Mouse (Mus musculus) liver, adult 2 months (tissue): Measurements from ENCODE around the gene Mbd3l1. TPM values are rescaled to one million over a fixed set of nuclear protein-coding genes. Genes with fewer than 3 reads are reported as not detected.
A peak's percentile ranks its signal among the peaks of the same experiment; 100 is the strongest.

Source experiments
- DNase-seq: peaks from one replicate; pipeline ENCODE4 v3.0.0-alpha.2; 2011; ENCODE audit warnings: low read depth, low spot score; ENCODE audit errors: extremely low read depth
- H3K27ac ChIP-seq: fragments of 200-500 bp; replicated peaks from 2 replicates; pipeline ENCODE4 v1.5.1; 2012; ENCODE audit warnings: low read depth, mild to moderate bottlenecking, control low read depth, inconsistent platforms, low read length; ENCODE audit not compliant: insufficient read depth
- H3K27me3 ChIP-seq: fragments of 200-500 bp; 2 replicates; pipeline ENCODE4 v1.6.1; 2012; ENCODE audit warnings: mild to moderate bottlenecking, moderate library complexity, low read length, inconsistent platforms; ENCODE audit not compliant: control insufficient read depth, insufficient read depth
- H3K36me3 ChIP-seq: fragments of 200-500 bp; 2 replicates; pipeline ENCODE4 v1.6.1; 2012; ENCODE audit warnings: low read length, inconsistent platforms; ENCODE audit not compliant: control insufficient read depth, insufficient read depth
- H3K4me1 ChIP-seq: fragments of 200-500 bp; 2 replicates; pipeline ENCODE4 v1.6.1; 2011; ENCODE audit warnings: low read length; ENCODE audit not compliant: control insufficient read depth, insufficient read depth
- H3K4me3 ChIP-seq: fragments of 200-500 bp; 2 replicates; pipeline ENCODE4 v1.5.1; 2011; ENCODE audit warnings: low read depth, mild to moderate bottlenecking, control low read depth, low read length, moderate library complexity; ENCODE audit not compliant: insufficient read depth
- H3K79me2 ChIP-seq: fragments of 200-500 bp; 2 replicates; pipeline ENCODE4 v1.6.1; 2012; ENCODE audit warnings: inconsistent platforms, mild to moderate bottlenecking, low read length, moderate library complexity; ENCODE audit not compliant: control insufficient read depth, insufficient read depth
- H3K9ac ChIP-seq: fragments of 200-500 bp; 2 replicates; pipeline ENCODE4 v1.6.1; 2012; ENCODE audit warnings: low read depth, mild to moderate bottlenecking, control low read depth, inconsistent platforms, low read length
- CTCF ChIP-seq: fragments of 200-500 bp; IDR thresholded peaks from 2 replicates; pipeline ENCODE4 v1.5.1; 2011; ENCODE audit warnings: low read depth, low read length, control low read depth
- POLR2A ChIP-seq: fragments of 200-500 bp; IDR thresholded peaks from 2 replicates; pipeline ENCODE4 v1.6.1; 2011; ENCODE audit warnings: low read length, control low read depth; ENCODE audit not compliant: insufficient read depth; ENCODE audit errors: extremely low read depth
- WGBS: fragments of 180-500 bp; shearing (Covaris S2); methylation state at CpG from one replicate; pipeline ENCODE4 v1.1.7; 2018; 5-methylcytosine and 5-hydroxymethylcytosine counted together
- polyA plus RNA-seq: library from polyadenylated mRNA; depleted of rRNA; stranded (reverse); fragments of >200 nt; gene quantifications from 2 replicates; pipeline ENCODE4 v1.2.3, GENCODE M21; 2012; rRNA removed
- total RNA-seq: library from RNA; depleted of rRNA; stranded (reverse); fragments of >200 nt; gene quantifications from 2 replicates; pipeline ENCODE4 v1.2.3, GENCODE M21; 2014; rRNA removed

The Mbd3l1 gene
- total RNA-seq: not detected in 2 replicates
- not detected in 2 replicates for polyA plus RNA-seq

DNA sequence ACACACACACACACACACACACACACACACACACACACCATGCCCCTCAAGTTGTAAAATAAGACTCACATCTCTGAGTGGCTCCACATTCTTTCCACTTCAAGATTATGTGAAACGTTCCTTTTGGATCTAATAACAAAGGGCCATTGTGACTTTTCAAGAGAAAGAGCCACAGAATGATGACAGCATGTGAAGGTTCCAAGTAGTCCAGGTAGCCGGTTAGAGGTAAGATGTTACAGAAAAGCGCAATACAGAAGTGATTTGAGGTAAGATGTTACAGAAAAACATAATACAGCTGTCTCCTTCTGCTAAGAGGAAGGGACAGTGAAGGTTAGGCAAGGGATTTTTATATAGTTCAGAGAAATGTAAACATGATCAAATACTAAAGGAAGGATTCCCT, at the start of gene Mbd3l1, which contains the start of gene Zfp558:
TSS of gene Mbd3l1 (plus strand) at position 192 of the 400 bp plus-strand sequence.
TSS of gene Zfp558 (minus strand) at position 101 of the 400 bp plus-strand sequence.
- Histone ChIP-seq H3K4me3 (no peak within 1 kb of the TSS), H3K4me1 (no peaks in the 10 kb centered on the region; the same call in 1 of the 2 replicates), H3K36me3 (no peaks in the 10 kb centered on the region), H3K79me2 (no peaks in the 10 kb centered on the region), H3K9ac (no peak within 1 kb of the TSS), H3K27me3 (no peaks in the 10 kb centered on the region; the same call in 1 of the 2 replicates), H3K27ac (no peak within 1 kb of the TSS)
- no peak for DNase-seq
- 76% methylated on average over 3 of the region's 3 CpGs for WGBS
- TF ChIP-seq POLR2A: no peak
- no peak for TF ChIP-seq CTCF

DNA sequence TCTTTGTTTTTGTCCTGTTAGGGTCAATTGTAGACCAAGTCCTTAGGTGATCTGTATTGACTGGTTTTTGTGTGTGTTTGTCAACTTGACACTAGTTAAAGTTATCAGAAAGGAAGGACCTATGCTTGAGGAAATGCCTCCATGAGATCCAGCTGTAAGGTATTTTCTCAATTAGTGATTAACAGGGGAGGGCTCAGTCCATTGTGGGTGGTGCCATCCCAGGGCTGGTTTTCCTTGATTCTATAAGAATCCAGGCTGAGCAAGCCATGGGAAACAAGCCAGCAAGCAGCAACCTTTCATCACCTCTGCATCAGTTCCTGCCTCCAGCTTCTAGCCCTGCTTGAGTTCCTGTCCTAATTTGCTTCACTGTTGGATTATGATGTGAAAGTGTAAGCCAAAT, 47.8 kb upstream of the Mbd3l1 start, which contains the start of gene Mbd3l2:
TSS of gene Mbd3l2 (plus strand) at position 301 of the 400 bp plus-strand sequence.
- Histone ChIP-seq H3K27me3 (no peaks in the 10 kb centered on the region), H3K9ac (no peak within 1 kb of the TSS), H3K4me1 (no peaks in the 10 kb centered on the region), H3K27ac (no peak within 1 kb of the TSS), H3K4me3 (no peak within 1 kb of the TSS), H3K79me2 (no peaks in the 10 kb centered on the region), H3K36me3 (no peaks in the 10 kb centered on the region)
- DNase-seq: no peak
- TF ChIP-seq POLR2A (no peak), CTCF (no peak)

DNA sequence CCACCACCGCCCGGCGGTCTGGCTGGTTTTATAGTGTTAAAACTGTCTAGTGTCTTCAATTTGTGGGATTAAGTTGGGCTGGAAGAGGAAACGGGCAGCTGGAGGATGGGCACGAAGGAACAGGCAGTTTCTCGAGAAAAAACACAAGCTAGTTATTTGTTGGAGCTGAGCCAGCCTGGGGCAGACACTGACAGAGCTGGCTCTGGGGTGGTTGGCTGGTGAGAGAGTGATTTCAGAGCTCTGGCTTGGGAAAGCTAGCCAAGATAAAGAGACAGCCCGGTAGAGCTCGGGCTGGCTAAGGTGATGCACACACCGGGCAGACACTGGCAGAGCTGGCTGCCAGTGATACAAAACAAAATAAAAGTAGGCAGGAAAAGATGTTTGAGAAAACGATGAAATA, 46.5 kb upstream of the Mbd3l1 start:
- H3K9ac ChIP-seq: no peak overlapping the region
- H3K4me3 ChIP-seq: no peak overlapping the region
- TF ChIP-seq CTCF (no peak), POLR2A (no peak)
- no peaks in the 10 kb centered on the region for H3K36me3 ChIP-seq
- H3K4me1 ChIP-seq: no peaks in the 10 kb centered on the region
- 73% methylated on average over 10 of the region's 10 CpGs for WGBS
- H3K27ac ChIP-seq: no peak overlapping the region
- no peaks in the 10 kb centered on the region for H3K79me2 ChIP-seq
- no peaks in the 10 kb centered on the region for H3K27me3 ChIP-seq
- DNase-seq: peak; percentile 3

- no peaks in the 10 kb centered on the region for H3K27me3 ChIP-seq
- no peaks in the 10 kb centered on the region for H3K4me1 ChIP-seq
- no peak overlapping the region for H3K4me3 ChIP-seq
- no peaks in the 10 kb centered on the region for H3K79me2 ChIP-seq
- no peak for TF ChIP-seq POLR2A
- TF ChIP-seq CTCF: no peak
- no peak overlapping the region for H3K9ac ChIP-seq
- no peak overlapping the region for H3K27ac ChIP-seq
- H3K36me3 ChIP-seq: peaks cover 21% of the 10 kb centered on the region
- no peak for DNase-seq
- 98% methylated on average over 4 of the region's 4 CpGs for WGBS
These were observed 21.6 kb upstream of the Mbd3l1 start for GRCm38 (mm10) chr9:18456520-18456919.

DNA sequence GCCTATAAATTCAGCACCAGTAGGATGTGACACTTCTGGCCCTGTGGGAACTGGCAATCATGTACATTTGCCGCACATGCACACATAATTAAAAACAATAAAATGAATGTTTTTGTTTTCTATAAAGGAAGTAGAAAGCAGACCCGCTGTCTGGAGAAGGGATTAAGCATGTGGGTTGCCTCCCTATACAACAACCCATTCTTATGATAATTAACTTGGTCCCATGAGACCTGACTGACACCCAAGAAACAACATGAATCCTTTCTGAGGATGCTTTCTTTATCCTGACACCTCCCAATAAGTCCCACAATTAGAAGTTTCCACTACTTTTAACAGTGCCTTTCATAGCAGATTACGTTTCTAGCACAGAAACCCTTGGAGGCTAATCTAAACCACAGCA, 10.8 kb upstream of the Mbd3l1 start:
- H3K4me3 ChIP-seq: no peak overlapping the region
- no peaks in the 10 kb centered on the region for H3K27me3 ChIP-seq
- H3K9ac ChIP-seq: no peak overlapping the region
- H3K36me3 ChIP-seq: peaks cover 4% of the 10 kb centered on the region; the same call in 1 of the 2 replicates
- no peak overlapping the region for H3K27ac ChIP-seq
- no peaks in the 10 kb centered on the region for H3K4me1 ChIP-seq
- 88% methylated on average over 3 of the region's 3 CpGs for WGBS
- H3K79me2 ChIP-seq: no peaks in the 10 kb centered on the region
- no peak for DNase-seq
- TF ChIP-seq POLR2A (no peak), CTCF (no peak)

DNA sequence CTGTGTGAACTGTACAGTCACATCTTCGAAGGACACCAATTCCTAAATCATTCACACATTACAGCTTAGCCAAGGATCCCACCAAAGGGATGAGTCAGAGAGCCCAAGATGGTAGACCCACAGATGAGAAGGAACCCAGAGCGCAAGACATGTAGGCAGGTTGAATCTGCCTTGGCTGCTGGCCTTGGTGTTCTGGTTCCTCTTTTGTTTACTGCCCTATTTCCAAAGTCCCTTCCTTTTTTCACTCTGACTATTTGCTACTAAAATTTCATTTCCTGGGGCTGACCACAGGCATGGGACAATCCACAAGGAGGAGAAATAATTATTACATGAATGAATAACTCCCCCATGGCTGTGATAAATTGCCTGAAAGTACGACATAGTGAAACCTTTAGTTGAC, 10.2 kb upstream of the Mbd3l1 start:
- H3K36me3 ChIP-seq: peaks cover 4% of the 10 kb centered on the region; the same call in 1 of the 2 replicates
- H3K27me3 ChIP-seq: no peaks in the 10 kb centered on the region
- H3K27ac ChIP-seq: no peak overlapping the region
- no peak overlapping the region for H3K4me3 ChIP-seq
- no peaks in the 10 kb centered on the region for H3K79me2 ChIP-seq
- H3K9ac ChIP-seq: no peak overlapping the region
- DNase-seq: no peak
- 86% methylated on average over 3 of the region's 3 CpGs for WGBS
- no peaks in the 10 kb centered on the region for H3K4me1 ChIP-seq
- no peak for TF ChIP-seq POLR2A
- no peak for TF ChIP-seq CTCF
